Mouse (Mus musculus) cerebellum, adult 2 months (tissue): ENCODE measurements around the gene Hsdl2.

Experiments used
- CTCF ChIP-seq: fragments of 200-500 bp; IDR thresholded peaks from 2 replicates; pipeline ENCODE4 v1.5.1; 2011; ENCODE audit warnings: low read depth, mild to moderate bottlenecking, control low read depth, low read length, moderate library complexity, borderline replicate concordance; ENCODE audit not compliant: insufficient read depth
- POLR2A ChIP-seq: fragments of 200-500 bp; IDR thresholded peaks from 2 replicates; pipeline ENCODE4 v1.6.1; 2011; ENCODE audit warnings: low read length, control low read depth, borderline replicate concordance; ENCODE audit not compliant: insufficient read depth

- no peak for TF ChIP-seq POLR2A
- no peak for TF ChIP-seq CTCF
Measured at GRCm38 (mm10) chr4:59547136-59547889, 34.0 kb upstream of the Hsdl2 start.
